Mouse (Mus musculus) hindbrain, postnatal 0 days (tissue): ENCODE results near the gene Oprl1. TPM values are rescaled to one million over a fixed set of nuclear protein-coding genes. Genes with fewer than 3 reads are reported as not detected.
A peak's percentile ranks its signal among the peaks of the same experiment; 100 is the strongest.

ENCODE experiments used
- ATAC-seq: fragments of 200-750 bp; cut with Nextera tagmentation; 2 replicates; pipeline ENCODE4 v1.8.0; 2017; ENCODE audit warnings: mild to moderate bottlenecking, moderate TSS enrichment, moderate library complexity
- DNase-seq: peaks from one replicate; pipeline ENCODE4 v3.0.0-alpha.2; 2015; ENCODE audit warnings: low spot score
- H3K27ac ChIP-seq: fragments of 300-500 bp; sonication (generic); 2 replicates; pipeline ENCODE4 v1.5.1; 2014; ENCODE audit warnings: mild to moderate bottlenecking
- H3K27me3 ChIP-seq: fragments of 300-500 bp; sonication (generic); 2 replicates; pipeline ENCODE4 v1.6.1; 2014; ENCODE audit warnings: low read length, mixed read lengths; ENCODE audit not compliant: insufficient read depth
- H3K36me3 ChIP-seq: fragments of 300-500 bp; sonication (generic); 2 replicates; pipeline ENCODE4 v1.6.1; 2014; ENCODE audit warnings: low read length, mixed read lengths; ENCODE audit not compliant: insufficient read depth
- H3K4me1 ChIP-seq: fragments of 300-500 bp; sonication (generic); 2 replicates; pipeline ENCODE4 v1.6.1; 2014; ENCODE audit warnings: antibody characterized with exemption, low read length, mixed read lengths; ENCODE audit not compliant: insufficient read depth
- H3K4me2 ChIP-seq: fragments of 300-500 bp; sonication (generic); 2 replicates; pipeline ENCODE4 v1.6.1; 2014; ENCODE audit warnings: low read depth, mild to moderate bottlenecking, low read length, moderate library complexity, mixed read lengths
- H3K4me3 ChIP-seq: fragments of 300-500 bp; sonication (generic); 2 replicates; pipeline ENCODE4 v1.5.1; 2014; ENCODE audit warnings: low read length
- H3K9ac ChIP-seq: fragments of 300-500 bp; sonication (generic); replicated peaks from 2 replicates; pipeline ENCODE4 v1.6.1; 2014; ENCODE audit warnings: mild to moderate bottlenecking, low read length, moderate library complexity, mixed read lengths
- H3K9me3 ChIP-seq: fragments of 300-500 bp; sonication (generic); 2 replicates; pipeline ENCODE4 v1.6.1; 2016; ENCODE audit warnings: low read length, mixed read lengths
- CTCF ChIP-seq: IDR thresholded peaks from 2 replicates; pipeline ENCODE4 v1.5.1; 2016; ENCODE audit warnings: antibody characterized with exemption, control low read depth, low read depth
- WGBS: fragments of 180-500 bp; shearing (Covaris S2); extraction: QIAGEN DNeasy Blood & Tissue Kit; methylation state at CpG from one replicate; pipeline ENCODE4 v1.1.7; 2014; 5-methylcytosine and 5-hydroxymethylcytosine counted together
- polyA plus RNA-seq: library from polyadenylated mRNA; unstranded; fragments of >200 nt; fragmentation: Nextera tagmentation; extraction: Ambion mirVana; gene quantifications from 2 replicates; pipeline ENCODE4 v1.2.1, GENCODE M21; 2015
- total RNA-seq: library from RNA; depleted of rRNA; stranded (reverse); fragments of >200 nt; gene quantifications from 2 replicates; pipeline ENCODE4 v1.2.3, GENCODE M21; 2014; rRNA removed

The Oprl1 gene
- total and polyA plus RNA-seq, 2 experiments from 2014 or later = 73.1 to 221 TPM

DNA sequence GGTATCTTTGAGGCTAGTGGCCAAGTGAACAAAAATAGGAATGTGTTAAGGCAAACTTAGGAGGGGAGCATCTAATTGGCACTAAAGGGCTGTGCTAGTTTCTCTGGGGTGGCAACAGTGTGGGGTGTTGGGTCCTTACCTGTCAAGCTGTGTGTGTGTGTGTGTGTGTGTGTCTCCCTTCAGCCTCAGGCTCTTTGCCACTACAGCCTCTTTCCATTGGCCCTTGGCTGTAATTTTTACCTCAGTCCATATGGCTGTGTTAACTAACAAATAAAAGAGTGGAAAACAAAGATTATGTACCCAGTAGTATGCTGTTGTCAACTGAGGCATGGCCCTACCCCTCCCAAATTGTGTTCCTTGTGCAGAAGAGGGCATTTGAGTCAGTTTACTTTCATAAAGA lies 53.6 kb downstream of the Oprl1 start:
- Histone ChIP-seq H3K36me3 (no peaks in the 10 kb centered on the region), H3K9me3 (no peaks in the 10 kb centered on the region), H3K4me2 (peak overlapping the region; percentile 76), H3K9ac (peak overlapping the region; percentile 35; the same call in 1 of the 2 replicates), H3K4me1 (peaks cover 21% of the 10 kb centered on the region), H3K27ac (no peak overlapping the region), H3K27me3 (no peaks in the 10 kb centered on the region), H3K4me3 (peak overlapping the region; percentile 38)
- no peak for TF ChIP-seq CTCF
- ATAC-seq (no peak), DNase-seq (no peak)

DNA sequence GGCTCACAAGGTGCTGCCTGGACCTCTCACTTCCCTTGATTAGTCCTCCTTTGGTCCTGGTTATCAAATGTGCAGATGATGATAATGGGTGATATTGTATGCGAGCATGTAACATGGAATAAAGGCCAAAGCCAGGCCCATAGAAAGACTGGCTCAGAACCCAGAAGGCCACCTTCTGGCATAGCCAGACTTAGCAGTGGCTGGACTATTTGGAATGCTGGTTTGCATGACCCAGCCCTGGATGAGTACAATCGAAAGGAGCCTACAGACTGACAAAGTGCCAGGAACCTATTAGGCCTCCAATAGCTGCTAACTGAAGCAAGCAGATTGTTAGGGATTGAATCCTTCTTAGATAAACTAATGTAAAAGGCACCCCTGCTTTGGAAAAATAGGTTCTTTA lies 54.6 kb downstream of the Oprl1 start:
- Histone ChIP-seq H3K36me3 (no peaks in the 10 kb centered on the region), H3K4me3 (peak overlapping the region; percentile 38), H3K27me3 (no peaks in the 10 kb centered on the region), H3K4me2 (peak overlapping the region; percentile 76), H3K9me3 (no peaks in the 10 kb centered on the region), H3K9ac (peak overlapping the region; percentile 13; the same call in 1 of the 2 replicates), H3K27ac (no peak overlapping the region), H3K4me1 (peaks cover 19% of the 10 kb centered on the region)
- peak; percentile 19; the same call in 1 of the 2 replicates for TF ChIP-seq CTCF
- ATAC-seq = no peak
- 60% methylated on average over 2 of the region's 2 CpGs for WGBS
- no peak for DNase-seq

Other genes with a start within 250 kb of the Oprl1 start
- gene Abhd16b, start 221.8 kb upstream of the Oprl1 start, total RNA-seq = not detected in 2 replicates
- 0.08 TPM in 1 of 2 replicates, not detected in the other for gene Abhd16b, start 221.8 kb upstream of the Oprl1 start, polyA plus RNA-seq
- gene Tpd52l2, start 217.9 kb upstream of the Oprl1 start, total RNA-seq = 52.2 and 92.5 TPM in 2 replicates
- 127 and 128 TPM in 2 replicates for gene Tpd52l2, start 217.9 kb upstream of the Oprl1 start, polyA plus RNA-seq
- 417 and 459 TPM in 2 replicates for gene Dnajc5, start 194.5 kb upstream of the Oprl1 start, total RNA-seq
- 260 and 276 TPM in 2 replicates for gene Dnajc5, start 194.5 kb upstream of the Oprl1 start, polyA plus RNA-seq
- 49.9 and 58.2 TPM in 2 replicates for gene Uckl1, start 130.1 kb upstream of the Oprl1 start, total RNA-seq
- gene Uckl1, start 130.1 kb upstream of the Oprl1 start, polyA plus RNA-seq = 36.5 and 38.1 TPM in 2 replicates
- 29.9 and 32.3 TPM in 2 replicates for gene Prpf6, start 123.1 kb upstream of the Oprl1 start, total RNA-seq
- gene Prpf6, start 123.1 kb upstream of the Oprl1 start, polyA plus RNA-seq = 39.8 and 42.4 TPM in 2 replicates
- 66.2 and 75.8 TPM in 2 replicates for gene Zfp512b, start 122.2 kb upstream of the Oprl1 start, total RNA-seq
- 70.3 and 74.6 TPM in 2 replicates for gene Zfp512b, start 122.2 kb upstream of the Oprl1 start, polyA plus RNA-seq
- 110 and 144 TPM in 2 replicates for gene Samd10, start 115.8 kb upstream of the Oprl1 start, total RNA-seq
- gene Samd10, start 115.8 kb upstream of the Oprl1 start, polyA plus RNA-seq = 124 and 138 TPM in 2 replicates
- not detected in 2 replicates for gene Gm29797, start 58.0 kb upstream of the Oprl1 start, total RNA-seq
- gene Gm29797, start 58.0 kb upstream of the Oprl1 start, polyA plus RNA-seq = not detected in 2 replicates
- 10.8 and 14.7 TPM in 2 replicates for gene Sox18, start 43.4 kb upstream of the Oprl1 start, total RNA-seq
- gene Sox18, start 43.4 kb upstream of the Oprl1 start, polyA plus RNA-seq = 10.6 and 11.6 TPM in 2 replicates
- gene Tcea2, start 34.7 kb upstream of the Oprl1 start, total RNA-seq = 37.2 and 50.2 TPM in 2 replicates
- gene Tcea2, start 34.7 kb upstream of the Oprl1 start, polyA plus RNA-seq = 48.7 and 54.3 TPM in 2 replicates
- 57.9 and 94.0 TPM in 2 replicates for gene Rgs19, start 21.0 kb upstream of the Oprl1 start, total RNA-seq
- gene Rgs19, start 21.0 kb upstream of the Oprl1 start, polyA plus RNA-seq = 50.6 and 56.8 TPM in 2 replicates
- not detected in 2 replicates for gene Lkaaear1, start 16.6 kb upstream of the Oprl1 start, total RNA-seq
- not detected in 2 replicates for gene Lkaaear1, start 16.6 kb upstream of the Oprl1 start, polyA plus RNA-seq
- 49.2 and 55.2 TPM in 2 replicates for gene Myt1, start 48.3 kb downstream of the Oprl1 start, total RNA-seq
- gene Myt1, start 48.3 kb downstream of the Oprl1 start, polyA plus RNA-seq = 10.1 and 11.4 TPM in 2 replicates
- 18.6 and 36.3 TPM in 2 replicates for gene Pcmtd2, start 122.8 kb downstream of the Oprl1 start, total RNA-seq
- 24.7 and 25.8 TPM in 2 replicates for gene Pcmtd2, start 122.8 kb downstream of the Oprl1 start, polyA plus RNA-seq
- gene Polr3k, start 149.3 kb downstream of the Oprl1 start, total RNA-seq = 36.5 and 37.1 TPM in 2 replicates
- 67.5 and 68.3 TPM in 2 replicates for gene Polr3k, start 149.3 kb downstream of the Oprl1 start, polyA plus RNA-seq